Mouse (Mus musculus): ENCODE data around the gene Cpeb2. TPM values are rescaled to one million over a fixed set of nuclear protein-coding genes. Genes with fewer than 3 reads are reported as not detected.

The Cpeb2 gene
- polyA plus RNA-seq, 1 experiment from 2014 or later, result 9.8 TPM

DNA sequence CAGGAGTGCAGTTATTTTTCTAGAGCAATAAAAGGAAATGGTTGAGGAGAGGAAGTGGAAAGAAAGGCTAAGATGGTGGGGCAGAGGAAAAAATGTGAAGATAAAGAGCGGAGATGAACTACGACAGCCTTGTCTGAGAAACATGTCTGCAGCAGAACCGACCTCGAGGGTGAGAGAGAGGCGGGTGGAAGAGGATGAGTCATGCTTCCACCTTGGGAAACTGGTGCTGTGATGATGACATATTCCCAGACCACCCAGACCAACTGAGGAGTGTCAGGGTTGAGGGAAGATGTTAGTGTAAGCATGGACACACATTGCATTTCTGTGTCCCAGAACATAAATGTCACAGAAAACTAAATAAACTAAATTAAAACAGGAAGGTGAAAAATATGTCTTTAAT lies 5.4 kb upstream of the Cpeb2 start:
- H3K4me3 ChIP-seq, result no peak overlapping the region
- no peak overlapping the region for H3K4me2 ChIP-seq (replicated peaks)
- no peak overlapping the region for H3K9ac ChIP-seq
- no peaks in the 10 kb centered on the region for H3K27me3 ChIP-seq (replicated peaks)
- ATAC-seq (ENCODE audit: low FRiP score, low read depth), result no peak
- 77% methylated on average over 5 of the region's 5 CpGs for WGBS
- no peaks in the 10 kb centered on the region for H3K36me3 ChIP-seq
- no peak overlapping the region for H3K27ac ChIP-seq
- H3K4me1 ChIP-seq, result no peaks in the 10 kb centered on the region
- no peaks in the 10 kb centered on the region for H3K9me3 ChIP-seq

GRCm38 (mm10) chr5:43231061-43231460 lies 1.9 kb upstream of the Cpeb2 start:
- H3K4me2 ChIP-seq (replicated peaks), result no peak overlapping the region
- no peak overlapping the region for H3K4me3 ChIP-seq
- no peaks in the 10 kb centered on the region for H3K9me3 ChIP-seq
- no peak for ATAC-seq (ENCODE audit: low FRiP score, low read depth)
- H3K27me3 ChIP-seq (replicated peaks), result no peaks in the 10 kb centered on the region
- no peaks in the 10 kb centered on the region for H3K36me3 ChIP-seq
- no peak overlapping the region for H3K9ac ChIP-seq
- H3K4me1 ChIP-seq, result peaks cover 3% of the 10 kb centered on the region; the same call in 1 of the 2 replicates
- WGBS, result 64% methylated on average over 2 of the region's 2 CpGs
- no peak overlapping the region for H3K27ac ChIP-seq

GRCm38 (mm10) chr5:43232149-43232479 lies 856 bp upstream of the Cpeb2 start:
- Histone ChIP-seq H3K4me2 (replicated peaks) (peak overlapping the region; percentile 84), H3K9ac (peak overlapping the region; percentile 97; the same call in 1 of the 2 replicates), H3K9me3 (no peaks in the 10 kb centered on the region), H3K36me3 (no peaks in the 10 kb centered on the region), H3K27me3 (replicated peaks) (no peaks in the 10 kb centered on the region), H3K27ac (no peak overlapping the region), H3K4me3 (peak overlapping the region; percentile 94), H3K4me1 (peaks cover 4% of the 10 kb centered on the region; the same call in 1 of the 2 replicates)
- whole genome bisulfite sequencing, result 2% methylated on average over 6 of the region's 6 CpGs
- ATAC-seq (ENCODE audit: low FRiP score, low read depth), result no peak

GRCm38 (mm10) chr5:43233316-43234181 lies 579 bp downstream of the Cpeb2 start:
- H3K4me1 ChIP-seq, result peaks cover 6% of the 10 kb centered on the region; the same call in 1 of the 2 replicates
- under 1% methylated on average over 94 of the region's 101 CpGs for WGBS
- peak; percentile 63 for ATAC-seq (ENCODE audit: low FRiP score, low read depth)
- H3K27ac ChIP-seq, result peak overlapping the region; percentile 96
- H3K4me2 ChIP-seq (replicated peaks), result peak overlapping the region; percentile 84
- H3K9me3 ChIP-seq, result no peaks in the 10 kb centered on the region
- peak overlapping the region; percentile 97 for H3K9ac ChIP-seq
- peak overlapping the region; percentile 94 for H3K4me3 ChIP-seq
- no peaks in the 10 kb centered on the region for H3K27me3 ChIP-seq (replicated peaks)
- H3K36me3 ChIP-seq, result no peaks in the 10 kb centered on the region

GRCm38 (mm10) chr5:43234321-43235185 lies 1.6 kb downstream of the Cpeb2 start:
- ATAC-seq (ENCODE audit: low FRiP score, low read depth), result peak; percentile 21
- under 1% methylated on average over 89 of the region's 113 CpGs for WGBS
- no peaks in the 10 kb centered on the region for H3K36me3 ChIP-seq

GRCm38 (mm10) chr5:43235186-43235785 lies 2.3 kb downstream of the Cpeb2 start:
- Histone ChIP-seq H3K4me3 (peak overlapping the region; percentile 94), H3K27me3 (replicated peaks) (no peaks in the 10 kb centered on the region), H3K4me2 (replicated peaks) (peak overlapping the region; percentile 84), H3K4me1 (peaks cover 6% of the 10 kb centered on the region; the same call in 1 of the 2 replicates), H3K9me3 (no peaks in the 10 kb centered on the region), H3K9ac (peak overlapping the region; percentile 97), H3K36me3 (no peaks in the 10 kb centered on the region), H3K27ac (peak overlapping the region; percentile 96)
- WGBS, result 2% methylated on average over 27 of the region's 27 CpGs
- ATAC-seq (ENCODE audit: low FRiP score, low read depth), result no peak

More at GRCm38 (mm10) chr5:43234321-43235185, 1.6 kb downstream of the Cpeb2 start:
- Histone ChIP-seq H3K4me3 (peak overlapping the region; percentile 94), H3K27me3 (replicated peaks) (no peaks in the 10 kb centered on the region), H3K4me1 (peaks cover 6% of the 10 kb centered on the region; the same call in 1 of the 2 replicates), H3K4me2 (replicated peaks) (peak overlapping the region; percentile 84), H3K27ac (peak overlapping the region; percentile 96), H3K9ac (peak overlapping the region; percentile 97), H3K9me3 (no peaks in the 10 kb centered on the region)

- Histone ChIP-seq H3K9ac (0 out of 2 replicates have a peak overlapping the region, but pooled peaks have one; percentile 26), H3K4me2 (replicated peaks) (peak overlapping the region; percentile 84), H3K36me3 (no peaks in the 10 kb centered on the region), H3K9me3 (no peaks in the 10 kb centered on the region), H3K4me1 (peaks cover 6% of the 10 kb centered on the region; the same call in 1 of the 2 replicates), H3K4me3 (peak overlapping the region; percentile 94), H3K27me3 (replicated peaks) (no peaks in the 10 kb centered on the region), H3K27ac (no peak overlapping the region)
- ATAC-seq (ENCODE audit: low FRiP score, low read depth), result no peak
- WGBS, result 18% methylated on average over 5 of the region's 5 CpGs
These were observed 3.0 kb downstream of the Cpeb2 start for GRCm38 (mm10) chr5:43235997-43236396.

DNA sequence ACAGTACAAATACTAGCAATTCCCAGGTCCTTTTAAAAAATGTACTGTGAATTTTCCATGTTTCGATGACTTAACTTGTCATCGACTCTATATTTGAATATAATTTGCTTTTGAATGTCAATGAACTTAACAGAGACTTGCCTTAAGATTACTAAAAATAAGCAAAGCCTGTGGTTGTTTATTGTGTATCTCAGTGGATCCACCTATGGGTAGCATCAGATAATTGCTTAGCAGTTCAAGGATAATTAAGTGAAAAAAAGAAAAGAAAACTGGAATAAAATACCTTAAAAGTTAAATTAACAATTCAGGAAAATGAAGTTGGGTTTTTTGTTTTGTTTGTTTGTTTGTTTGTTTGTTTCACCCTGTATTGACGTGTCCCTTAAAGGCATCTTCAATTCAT lies 3.5 kb downstream of the Cpeb2 start:
- Histone ChIP-seq H3K27me3 (replicated peaks) (no peaks in the 10 kb centered on the region), H3K4me3 (no peak overlapping the region), H3K4me2 (replicated peaks) (peak overlapping the region; percentile 84; the same call in 1 of the 2 replicates), H3K4me1 (peaks cover 6% of the 10 kb centered on the region; the same call in 1 of the 2 replicates), H3K9me3 (no peaks in the 10 kb centered on the region), H3K36me3 (no peaks in the 10 kb centered on the region), H3K27ac (no peak overlapping the region), H3K9ac (no peak overlapping the region)
- no peak for ATAC-seq (ENCODE audit: low FRiP score, low read depth)
- WGBS, result 79% methylated on average over 3 of the region's 3 CpGs

GRCm38 (mm10) chr5:43237238-43237637 lies 4.3 kb downstream of the Cpeb2 start:
- WGBS, result 59% methylated on average over 12 of the region's 12 CpGs

DNA sequence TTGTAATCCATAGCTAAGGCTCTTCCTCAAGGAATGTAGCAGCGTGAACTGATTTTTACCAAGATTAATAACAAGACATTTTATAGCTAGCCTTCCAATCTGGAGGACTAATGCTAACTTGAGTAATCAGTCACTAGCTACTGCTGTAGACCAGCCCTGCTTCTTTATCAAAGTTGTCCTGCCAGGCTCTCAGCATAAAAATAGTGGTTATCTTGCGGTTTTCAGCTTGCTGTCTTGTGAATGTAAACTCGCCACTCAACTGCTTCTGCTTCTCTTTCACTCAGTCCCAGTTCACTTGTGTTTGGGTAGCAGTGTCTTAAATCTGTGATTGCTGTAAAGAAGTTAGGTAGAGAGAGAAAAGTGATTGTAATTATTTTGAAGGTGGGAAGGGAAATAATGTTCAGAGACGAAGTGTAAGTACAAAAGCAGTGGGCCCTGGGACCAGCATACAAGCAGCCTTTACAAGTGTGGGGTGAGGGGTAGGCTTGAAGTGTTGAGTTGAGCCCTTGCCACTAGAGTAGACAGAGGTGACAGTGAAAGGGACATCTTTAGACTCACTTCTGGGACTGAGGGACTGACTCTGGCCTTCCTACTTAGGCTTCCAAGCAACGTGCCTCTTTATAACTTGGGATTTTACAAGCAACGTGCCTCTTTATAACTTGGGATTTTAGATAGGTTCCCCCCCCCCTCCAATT lies 6.3 kb downstream of the Cpeb2 start:
- Histone ChIP-seq H3K4me3 (no peak overlapping the region), H3K9ac (no peak overlapping the region)

More at GRCm38 (mm10) chr5:43237238-43237637, 4.3 kb downstream of the Cpeb2 start:
- no peak for ATAC-seq (ENCODE audit: low FRiP score, low read depth)
- H3K9me3 ChIP-seq, result no peaks in the 10 kb centered on the region
- H3K36me3 ChIP-seq, result no peaks in the 10 kb centered on the region
- H3K27ac ChIP-seq, result no peak overlapping the region
- no peak overlapping the region for H3K9ac ChIP-seq
- H3K4me2 ChIP-seq (replicated peaks), result peak overlapping the region; percentile 84
- H3K4me3 ChIP-seq, result 0 out of 2 replicates have a peak overlapping the region, but pooled peaks have one; percentile 11
- no peaks in the 10 kb centered on the region for H3K27me3 ChIP-seq (replicated peaks)
- H3K4me1 ChIP-seq, result peaks cover 6% of the 10 kb centered on the region; the same call in 1 of the 2 replicates

GRCm38 (mm10) chr5:43240729-43241128 lies 7.8 kb downstream of the Cpeb2 start:
- Histone ChIP-seq H3K9me3 (no peaks in the 10 kb centered on the region), H3K27me3 (replicated peaks) (no peaks in the 10 kb centered on the region), H3K4me2 (replicated peaks) (no peak overlapping the region), H3K4me1 (peaks cover 6% of the 10 kb centered on the region; the same call in 1 of the 2 replicates), H3K27ac (no peak overlapping the region), H3K36me3 (peaks cover 3% of the 10 kb centered on the region; the same call in 1 of the 2 replicates), H3K4me3 (no peak overlapping the region), H3K9ac (no peak overlapping the region)
- ATAC-seq (ENCODE audit: low FRiP score, low read depth), result no peak

More for the DNA sequence above, 6.3 kb downstream of the Cpeb2 start:
- Histone ChIP-seq H3K4me1 (peaks cover 6% of the 10 kb centered on the region; the same call in 1 of the 2 replicates), H3K27ac (no peak overlapping the region), H3K9me3 (no peaks in the 10 kb centered on the region), H3K4me2 (replicated peaks) (no peak overlapping the region), H3K27me3 (replicated peaks) (no peaks in the 10 kb centered on the region), H3K36me3 (no peaks in the 10 kb centered on the region)
- no peak for ATAC-seq (ENCODE audit: low FRiP score, low read depth)
- 85% methylated on average over 6 of the region's 6 CpGs for WGBS
